Mouse (Mus musculus): ENCODE results near the gene 1700001O22Rik.

- TF ChIP-seq POLR2A (IDR thresholded peaks at IDR 0.05; ENCODE audit: insufficient read depth, low read length), result no peak
- TF ChIP-seq CTCF (IDR thresholded peaks at IDR 0.05; ENCODE audit: low read depth, low read length), result no peak
Observed at GRCm38 (mm10) chr2:30750025-30750424, 53.4 kb downstream of the 1700001O22Rik start.
